Mouse (Mus musculus) heart, embryonic 16.5 days (tissue): Measurements from ENCODE around the gene Gtpbp1. TPM values are rescaled to one million over a fixed set of nuclear protein-coding genes. Genes with fewer than 3 reads are reported as not detected.

ENCODE experiments used
- polyA plus RNA-seq: library from polyadenylated mRNA; unstranded; fragments of >200 nt; fragmentation: Nextera tagmentation; extraction: Ambion mirVana; gene quantifications from 2 replicates; pipeline ENCODE4 v1.2.1, GENCODE M21; 2015

The Gtpbp1 gene
- polyA plus RNA-seq, 1 experiment from 2014 or later = 30.3 TPM

Other genes starting within 250 kb of the Gtpbp1 start
- gene Csnk1e, start 235.3 kb upstream of the Gtpbp1 start, polyA plus RNA-seq = 54.0 and 70.2 TPM in 2 replicates
- gene Kcnj4, start 185.6 kb upstream of the Gtpbp1 start, polyA plus RNA-seq = 0.22 and 0.44 TPM in 2 replicates
- gene Kdelr3, start 174.4 kb upstream of the Gtpbp1 start, polyA plus RNA-seq = 69.2 and 69.8 TPM in 2 replicates
- gene Ddx17, start 144.1 kb upstream of the Gtpbp1 start, polyA plus RNA-seq = 30.8 and 30.9 TPM in 2 replicates
- gene Dmc1, start 85.7 kb upstream of the Gtpbp1 start, polyA plus RNA-seq = 1.3 and 1.4 TPM in 2 replicates
- 0.75 and 1.1 TPM in 2 replicates for gene Fam227a, start 31.9 kb upstream of the Gtpbp1 start, polyA plus RNA-seq
- gene Cby1, start 31.6 kb upstream of the Gtpbp1 start, polyA plus RNA-seq = 59.5 and 59.8 TPM in 2 replicates
- 245 and 258 TPM in 2 replicates for gene Tomm22, start 20.0 kb upstream of the Gtpbp1 start, polyA plus RNA-seq
- gene Josd1, start 2.9 kb upstream of the Gtpbp1 start, polyA plus RNA-seq = 22.3 and 23.2 TPM in 2 replicates
- gene Sun2, start 51.7 kb downstream of the Gtpbp1 start, polyA plus RNA-seq = 6.2 and 7.9 TPM in 2 replicates
- gene Dnal4, start 87.0 kb downstream of the Gtpbp1 start, polyA plus RNA-seq = 43.5 and 45.3 TPM in 2 replicates
- 2.2 and 2.8 TPM in 2 replicates for gene Nptxr, start 113.9 kb downstream of the Gtpbp1 start, polyA plus RNA-seq
- gene Npcd, start 143.4 kb downstream of the Gtpbp1 start, polyA plus RNA-seq = not detected in 2 replicates
- 57.0 and 59.0 TPM in 2 replicates for gene Cbx6, start 143.8 kb downstream of the Gtpbp1 start, polyA plus RNA-seq
- 25.1 and 40.7 TPM in 2 replicates for gene Apobec3, start 200.8 kb downstream of the Gtpbp1 start, polyA plus RNA-seq